In genomic region chr5:120567253-120567701, GRCm38 (mm10) we compare ENCODE assay signal across 8 mouse cellular contexts. TPM values are rescaled to one million over a fixed set of nuclear protein-coding genes. Genes with fewer than 3 reads are reported as not detected.
DNase-seq lines count a peak whose midpoint lies in the region; ATAC-seq and TF ChIP-seq lines count a peak whose summit lies in the region.

No protein-coding gene starts in this region.

- peaks cover 32% of the 10 kb centered on the region for H3K4me1 ChIP-seq in lung, adult 2 months (ENCODE audit: control insufficient read depth, insufficient read depth, low read length)
- H3K4me1 ChIP-seq in forebrain, embryonic 10.5 days = peaks cover 89% of the 10 kb centered on the region
- peaks cover 57% of the 10 kb centered on the region for H3K4me1 ChIP-seq in heart, postnatal 0 days (ENCODE audit: control insufficient read depth, insufficient read depth)
- peaks cover 34% of the 10 kb centered on the region for H3K4me1 ChIP-seq in midbrain, embryonic 11.5 days (ENCODE audit: control insufficient read depth, insufficient read depth, low read length)
- peaks cover 87% of the 10 kb centered on the region for H3K4me1 ChIP-seq in stomach, embryonic 16.5 days (ENCODE audit: control insufficient read depth, insufficient read depth, low read length)

- TF ChIP-seq CTCF in lung, adult 2 months (IDR thresholded peaks at IDR 0.05; ENCODE audit: insufficient read depth, low read length) = no peak
- no peak for TF ChIP-seq CTCF in heart, postnatal 0 days (IDR thresholded peaks at IDR 0.05; ENCODE audit: low read depth)

- 63% methylated on average over 21 of the region's 21 CpGs for WGBS in lung, adult 2 months
- WGBS in forebrain, embryonic 10.5 days = 17% methylated on average over 21 of the region's 21 CpGs
- 64% methylated on average over 21 of the region's 21 CpGs for whole genome bisulfite sequencing in heart, postnatal 0 days
- 19% methylated on average over 21 of the region's 21 CpGs for WGBS in midbrain, embryonic 11.5 days
- 43% methylated on average over 21 of the region's 21 CpGs for WGBS in stomach, embryonic 16.5 days

- H3K27me3 ChIP-seq in forebrain, embryonic 10.5 days (ENCODE audit: poor library complexity, severe bottlenecking) = no peaks in the 10 kb centered on the region
- H3K27me3 ChIP-seq in heart, postnatal 0 days (ENCODE audit: control insufficient read depth, insufficient read depth, low read length) = no peaks in the 10 kb centered on the region
- H3K27me3 ChIP-seq in midbrain, embryonic 11.5 days (ENCODE audit: control insufficient read depth, insufficient read depth, low read length) = no peaks in the 10 kb centered on the region
- H3K27me3 ChIP-seq in stomach, embryonic 16.5 days (ENCODE audit: control insufficient read depth, insufficient read depth, low read length) = no peaks in the 10 kb centered on the region

- DNase-seq in lung, adult 18-20 months = peak; percentile 39 to 60
- no peak for DNase-seq in lung, adult 2 months
- DNase-seq in forebrain, embryonic 10.5 days (ENCODE audit: extremely low spot score, low spot score) = no peak
- no peak for DNase-seq in heart, postnatal 0 days (ENCODE audit: low spot score)
- DNase-seq in kidney, postnatal 14 days = peak; percentile 79
- DNase-seq in midbrain, embryonic 11.5 days (ENCODE audit: low spot score, missing footprints) = peak; percentile 89

- no peak for TF ChIP-seq POLR2A in lung, adult 2 months (IDR thresholded peaks at IDR 0.05; ENCODE audit: borderline replicate concordance, extremely low read depth, low read depth, low read length)

- no peaks in the 10 kb centered on the region for H3K9me3 ChIP-seq in forebrain, embryonic 10.5 days
- H3K9me3 ChIP-seq in heart, postnatal 0 days (replicated peaks; ENCODE audit: control insufficient read depth, low read length) = no peaks in the 10 kb centered on the region
- no peaks in the 10 kb centered on the region for H3K9me3 ChIP-seq in midbrain, embryonic 11.5 days (ENCODE audit: control insufficient read depth, low read length)
- no peaks in the 10 kb centered on the region for H3K9me3 ChIP-seq in stomach, embryonic 16.5 days (replicated peaks; ENCODE audit: control insufficient read depth, low read length)

- H3K4me3 ChIP-seq in lung, adult 2 months (replicated peaks; ENCODE audit: extremely low read depth, low read depth, low read length) = no peak overlapping the region
- peak overlapping the region; percentile 23; the same call in 1 of the 2 replicates for H3K4me3 ChIP-seq in forebrain, embryonic 10.5 days
- no peak overlapping the region for H3K4me3 ChIP-seq in heart, postnatal 0 days (ENCODE audit: low read depth, low read length)
- no peak overlapping the region for H3K4me3 ChIP-seq in midbrain, embryonic 11.5 days (ENCODE audit: low read depth, low read length)
- H3K4me3 ChIP-seq in stomach, embryonic 16.5 days (replicated peaks; ENCODE audit: low read length) = no peak overlapping the region

- H3K27ac ChIP-seq in forebrain, embryonic 10.5 days = peak overlapping the region; percentile 87
- H3K27ac ChIP-seq in heart, postnatal 0 days (ENCODE audit: low read depth) = peak overlapping the region; percentile 57
- peak overlapping the region; percentile 55 for H3K27ac ChIP-seq in midbrain, embryonic 11.5 days (ENCODE audit: low read depth, low read length)
- H3K27ac ChIP-seq in stomach, embryonic 16.5 days (ENCODE audit: low read length) = peak overlapping the region; percentile 74

- no peak overlapping the region for H3K9ac ChIP-seq in heart, postnatal 0 days (replicated peaks; ENCODE audit: low read depth, low read length)
- peak overlapping the region; percentile 24 for H3K9ac ChIP-seq in midbrain, embryonic 11.5 days (ENCODE audit: low read length)
- peak overlapping the region; percentile 47 for H3K9ac ChIP-seq in stomach, embryonic 16.5 days (ENCODE audit: low read length)

- peak; percentile 21 for ATAC-seq in heart, postnatal 0 days (ENCODE audit: insufficient read depth, low read depth)
- ATAC-seq in midbrain, embryonic 11.5 days (ENCODE audit: low FRiP score) = peak; percentile 61; the same call in 1 of the 2 replicates
- no peak for ATAC-seq in stomach, embryonic 16.5 days (ENCODE audit: insufficient read depth, low FRiP score)
- no peak for ATAC-seq in inflammation-experienced regulatory T-cells, adult 6 months

- no peak overlapping the region for H3K4me2 ChIP-seq in heart, postnatal 0 days (ENCODE audit: low read depth, low read length)
- no peak overlapping the region for H3K4me2 ChIP-seq in midbrain, embryonic 11.5 days
- no peak overlapping the region for H3K4me2 ChIP-seq in stomach, embryonic 16.5 days (ENCODE audit: low read depth, low read length)

- no peaks in the 10 kb centered on the region for H3K36me3 ChIP-seq in forebrain, embryonic 10.5 days (replicated peaks)
- H3K36me3 ChIP-seq in heart, postnatal 0 days (replicated peaks; ENCODE audit: control insufficient read depth, insufficient read depth, low read length) = no peaks in the 10 kb centered on the region
- no peaks in the 10 kb centered on the region for H3K36me3 ChIP-seq in midbrain, embryonic 11.5 days (ENCODE audit: control insufficient read depth, insufficient read depth, low read length)
- no peaks in the 10 kb centered on the region for H3K36me3 ChIP-seq in stomach, embryonic 16.5 days (ENCODE audit: control insufficient read depth, insufficient read depth, low read length)

- no peak for TF ChIP-seq EP300 in heart, postnatal 0 days (IDR thresholded peaks at IDR 0.05; ENCODE audit: low read depth)

RNA-seq across cellular contexts. Expression of gene Tpcn1, which starts 21.2 kb away (rescaled TPM):
- polyA plus RNA-seq in lung, adult 2 months (2012; rRNA removed) = 75.8 and 89.2 TPM in 2 replicates
- polyA plus RNA-seq in forebrain, embryonic 10.5 days (2016; fragmentation: Nextera tagmentation; extraction: Ambion mirVana) = 10.7 and 11.7 TPM in 2 replicates
- total RNA-seq in heart, postnatal 0 days (2014; rRNA removed; ENCODE audit: low replicate concordance) = 15.8 and 27.6 TPM in 2 replicates
- polyA plus RNA-seq in heart, postnatal 0 days (2015; fragmentation: Nextera tagmentation; extraction: Ambion mirVana) = 11.5 and 11.7 TPM in 2 replicates
- 8.6 and 10.8 TPM in 2 replicates for polyA plus RNA-seq in midbrain, embryonic 11.5 days (2014; fragmentation: Nextera tagmentation; extraction: Ambion mirVana)
- polyA plus RNA-seq in stomach, embryonic 16.5 days (2015; fragmentation: Nextera tagmentation; extraction: Ambion mirVana) = 21.5 and 23.8 TPM in 2 replicates
- 10 to 100 TPM in 2 of 3 experiments, 1 to 10 TPM in 1; 6.4 to 15.8 (median 12.6) TPM for polyA plus RNA-seq in inflammation-experienced regulatory T-cells, adult 6 months (2017; shearing (Covaris generic))

RNA-seq across cellular contexts. Expression of gene Iqcd, which starts 21.5 kb away (rescaled TPM):
- 2.0 and 2.4 TPM in 2 replicates for polyA plus RNA-seq in lung, adult 2 months (2012; rRNA removed)
- 0.37 and 0.84 TPM in 2 replicates for polyA plus RNA-seq in forebrain, embryonic 10.5 days (2016; fragmentation: Nextera tagmentation; extraction: Ambion mirVana)
- total RNA-seq in heart, postnatal 0 days (2014; rRNA removed; ENCODE audit: low replicate concordance) = not detected in 2 replicates
- 0.14 and 0.18 TPM in 2 replicates for polyA plus RNA-seq in heart, postnatal 0 days (2015; fragmentation: Nextera tagmentation; extraction: Ambion mirVana)
- 0.25 and 0.51 TPM in 2 replicates for polyA plus RNA-seq in midbrain, embryonic 11.5 days (2014; fragmentation: Nextera tagmentation; extraction: Ambion mirVana)
- 0.34 and 0.67 TPM in 2 replicates for polyA plus RNA-seq in stomach, embryonic 16.5 days (2015; fragmentation: Nextera tagmentation; extraction: Ambion mirVana)
- polyA plus RNA-seq in inflammation-experienced regulatory T-cells, adult 6 months (2017; shearing (Covaris generic)) = under 1 TPM in 1 of 3 experiments, not detected in 2; 0.91 TPM

RNA-seq across cellular contexts. Expression of gene Rita1, which starts 45.1 kb away (rescaled TPM):
- 15.7 and 15.8 TPM in 2 replicates for polyA plus RNA-seq in lung, adult 2 months (2012; rRNA removed)
- polyA plus RNA-seq in forebrain, embryonic 10.5 days (2016; fragmentation: Nextera tagmentation; extraction: Ambion mirVana) = 16.5 and 17.8 TPM in 2 replicates
- total RNA-seq in heart, postnatal 0 days (2014; rRNA removed; ENCODE audit: low replicate concordance) = 20.2 and 24.5 TPM in 2 replicates
- polyA plus RNA-seq in heart, postnatal 0 days (2015; fragmentation: Nextera tagmentation; extraction: Ambion mirVana) = 15.7 and 16.3 TPM in 2 replicates
- polyA plus RNA-seq in midbrain, embryonic 11.5 days (2014; fragmentation: Nextera tagmentation; extraction: Ambion mirVana) = 7.9 and 8.9 TPM in 2 replicates
- 13.4 and 13.5 TPM in 2 replicates for polyA plus RNA-seq in stomach, embryonic 16.5 days (2015; fragmentation: Nextera tagmentation; extraction: Ambion mirVana)
- polyA plus RNA-seq in inflammation-experienced regulatory T-cells, adult 6 months (2017; shearing (Covaris generic)) = 1 to 10 TPM; 2.1 to 3.5 (median 3.2) TPM

RNA-seq across cellular contexts. Expression of gene Ddx54, which starts 45.3 kb away (rescaled TPM):
- polyA plus RNA-seq in lung, adult 2 months (2012; rRNA removed) = 37.2 and 39.2 TPM in 2 replicates
- 63.3 and 64.1 TPM in 2 replicates for polyA plus RNA-seq in forebrain, embryonic 10.5 days (2016; fragmentation: Nextera tagmentation; extraction: Ambion mirVana)
- total RNA-seq in heart, postnatal 0 days (2014; rRNA removed; ENCODE audit: low replicate concordance) = 23.0 and 24.1 TPM in 2 replicates
- 17.1 and 18.2 TPM in 2 replicates for polyA plus RNA-seq in heart, postnatal 0 days (2015; fragmentation: Nextera tagmentation; extraction: Ambion mirVana)
- 26.4 and 32.2 TPM in 2 replicates for polyA plus RNA-seq in midbrain, embryonic 11.5 days (2014; fragmentation: Nextera tagmentation; extraction: Ambion mirVana)
- polyA plus RNA-seq in stomach, embryonic 16.5 days (2015; fragmentation: Nextera tagmentation; extraction: Ambion mirVana) = 41.9 and 45.6 TPM in 2 replicates
- polyA plus RNA-seq in inflammation-experienced regulatory T-cells, adult 6 months (2017; shearing (Covaris generic)) = 10 to 100 TPM; 13.0 to 21.1 (median 13.4) TPM

RNA-seq across cellular contexts. Expression of gene Slc8b1, which starts 56.3 kb away (rescaled TPM):
- 37.0 and 40.0 TPM in 2 replicates for polyA plus RNA-seq in lung, adult 2 months (2012; rRNA removed)
- polyA plus RNA-seq in forebrain, embryonic 10.5 days (2016; fragmentation: Nextera tagmentation; extraction: Ambion mirVana) = 3.7 and 4.4 TPM in 2 replicates
- total RNA-seq in heart, postnatal 0 days (2014; rRNA removed; ENCODE audit: low replicate concordance) = 4.2 and 16.0 TPM in 2 replicates
- 3.4 and 3.6 TPM in 2 replicates for polyA plus RNA-seq in heart, postnatal 0 days (2015; fragmentation: Nextera tagmentation; extraction: Ambion mirVana)
- 1.3 and 1.8 TPM in 2 replicates for polyA plus RNA-seq in midbrain, embryonic 11.5 days (2014; fragmentation: Nextera tagmentation; extraction: Ambion mirVana)
- 8.6 and 9.2 TPM in 2 replicates for polyA plus RNA-seq in stomach, embryonic 16.5 days (2015; fragmentation: Nextera tagmentation; extraction: Ambion mirVana)
- 10 to 100 TPM in 1 of 3 experiments, 1 to 10 TPM in 2; 6.1 to 14.5 (median 7.3) TPM for polyA plus RNA-seq in inflammation-experienced regulatory T-cells, adult 6 months (2017; shearing (Covaris generic))

Comparison
In these comparisons a context has a peak if more than half of its experiments do, and no peak if none do; other contexts are left out.
1. DNase-seq: peak in lung, adult 18-20 months (2 of 2), kidney, postnatal 14 days (single experiment) and midbrain, embryonic 11.5 days (single experiment); none in lung, adult 2 months (single experiment), forebrain, embryonic 10.5 days (single experiment) and heart, postnatal 0 days (single experiment).
2. ATAC-seq: peak in heart, postnatal 0 days (single experiment) and midbrain, embryonic 11.5 days (single experiment); none in stomach, embryonic 16.5 days (single experiment) and inflammation-experienced regulatory T-cells, adult 6 months (single experiment).
3. Peak in every context shown above with its lines, with median percentiles within 50 percentile points of each other: H3K27ac ChIP-seq.